Mouse (Mus musculus) activated CD4-positive, CD25-positive, alpha-beta regulatory T cell (primary cell): ENCODE data around the gene Zfp780b. TPM values are rescaled to one million over a fixed set of nuclear protein-coding genes. Genes with fewer than 3 reads are reported as not detected.

ENCODE experiments used
- polyA plus RNA-seq, 2 experiments: library from polyadenylated mRNA; unstranded; fragments of 100-300 nt; shearing (Covaris generic); gene quantifications; one replicate each; pipeline ENCODE4 v1.2.1; 2017

The Zfp780b gene
- 10 to 100 TPM in 1 of 2 experiments, 1 to 10 TPM in 1; 9.6 to 11.9 TPM for polyA plus RNA-seq

DNA sequence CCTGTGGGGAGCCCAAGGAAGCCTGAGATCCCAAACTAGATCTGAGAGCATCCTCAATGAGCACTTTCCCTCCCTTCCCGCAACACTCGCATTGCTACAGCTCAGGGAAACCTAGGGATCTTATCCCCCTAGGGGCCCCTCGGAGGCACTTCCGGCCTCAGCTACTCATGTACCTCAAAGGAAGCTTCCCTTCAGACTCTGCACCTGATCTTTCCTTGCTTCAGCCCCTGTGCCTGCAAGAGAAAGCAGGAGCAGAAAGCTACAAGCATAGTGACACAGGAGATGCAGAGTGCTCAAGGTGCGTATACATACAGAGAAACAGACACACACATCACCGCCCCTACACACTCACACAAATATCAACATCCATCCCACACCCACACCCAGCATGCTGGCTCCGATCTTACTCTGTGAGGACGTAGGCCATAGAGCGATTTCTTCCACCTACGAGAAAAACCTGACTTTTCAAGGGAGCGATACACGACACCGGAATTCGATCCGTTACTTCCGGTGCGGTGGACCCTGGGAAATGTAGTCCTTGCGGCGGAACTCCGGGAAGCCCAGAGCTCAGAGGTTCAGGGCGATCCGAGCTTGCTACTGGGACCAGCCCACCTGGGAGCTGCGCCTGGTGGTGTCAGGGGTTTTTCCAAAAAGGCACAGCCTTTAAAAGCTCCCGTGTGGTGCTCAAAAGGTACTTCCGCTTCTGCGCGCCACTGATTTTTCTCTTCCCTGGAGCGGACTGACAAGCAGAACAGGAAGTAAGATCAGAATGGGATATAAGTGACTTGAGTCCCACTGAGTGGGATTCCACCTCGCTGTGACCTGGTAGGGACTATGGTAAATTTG, at the start of gene Zfp780b:
TSS of gene Zfp780b (minus strand) at position 489 of the 846 bp plus-strand sequence.

DNA sequence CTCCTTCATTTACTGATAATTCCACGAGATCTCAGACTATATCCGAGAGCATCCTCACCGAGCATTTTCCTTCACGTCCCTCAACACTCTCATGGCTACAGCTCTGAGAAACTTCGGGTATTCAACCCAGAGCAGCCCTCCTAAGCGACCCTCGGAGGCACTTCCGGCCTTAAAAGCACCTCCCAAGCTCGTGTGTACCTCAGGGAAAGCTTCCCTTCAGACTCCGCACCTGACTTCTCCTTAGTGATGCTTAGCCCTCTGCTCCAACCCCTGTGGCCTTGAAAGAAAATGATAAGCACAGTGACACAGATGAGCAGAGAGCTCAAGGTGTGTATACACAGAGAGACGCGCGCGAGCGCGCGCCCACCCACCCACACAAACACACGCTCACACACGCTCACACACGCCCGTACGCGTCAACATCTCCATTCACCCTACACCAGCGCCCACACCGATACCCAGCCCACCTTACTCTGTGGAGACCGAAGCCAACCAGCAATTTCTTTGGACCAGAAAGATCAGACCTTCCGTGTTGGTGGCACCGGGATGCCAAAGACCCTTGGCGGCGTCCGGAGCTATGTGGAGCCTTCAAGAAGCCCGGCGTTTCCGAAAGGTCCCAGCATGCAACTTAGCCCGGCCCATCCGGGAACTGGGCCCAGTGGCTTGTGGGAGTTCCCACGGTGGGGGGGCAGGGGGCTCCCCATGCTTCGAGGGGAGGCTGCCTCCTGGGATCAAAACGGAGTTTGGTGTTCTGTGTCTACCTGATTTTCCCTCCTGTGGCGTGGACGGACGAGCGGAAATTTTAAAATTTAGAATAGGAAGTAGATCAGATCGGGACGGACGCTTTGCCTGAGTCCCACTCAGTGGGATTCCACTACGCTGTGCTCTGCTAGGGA, 34.8 kb upstream of the Zfp780b start, which contains the start of gene Zfp850:
TSS of gene Zfp850 (minus strand) at position 567 of the 896 bp plus-strand sequence.

DNA sequence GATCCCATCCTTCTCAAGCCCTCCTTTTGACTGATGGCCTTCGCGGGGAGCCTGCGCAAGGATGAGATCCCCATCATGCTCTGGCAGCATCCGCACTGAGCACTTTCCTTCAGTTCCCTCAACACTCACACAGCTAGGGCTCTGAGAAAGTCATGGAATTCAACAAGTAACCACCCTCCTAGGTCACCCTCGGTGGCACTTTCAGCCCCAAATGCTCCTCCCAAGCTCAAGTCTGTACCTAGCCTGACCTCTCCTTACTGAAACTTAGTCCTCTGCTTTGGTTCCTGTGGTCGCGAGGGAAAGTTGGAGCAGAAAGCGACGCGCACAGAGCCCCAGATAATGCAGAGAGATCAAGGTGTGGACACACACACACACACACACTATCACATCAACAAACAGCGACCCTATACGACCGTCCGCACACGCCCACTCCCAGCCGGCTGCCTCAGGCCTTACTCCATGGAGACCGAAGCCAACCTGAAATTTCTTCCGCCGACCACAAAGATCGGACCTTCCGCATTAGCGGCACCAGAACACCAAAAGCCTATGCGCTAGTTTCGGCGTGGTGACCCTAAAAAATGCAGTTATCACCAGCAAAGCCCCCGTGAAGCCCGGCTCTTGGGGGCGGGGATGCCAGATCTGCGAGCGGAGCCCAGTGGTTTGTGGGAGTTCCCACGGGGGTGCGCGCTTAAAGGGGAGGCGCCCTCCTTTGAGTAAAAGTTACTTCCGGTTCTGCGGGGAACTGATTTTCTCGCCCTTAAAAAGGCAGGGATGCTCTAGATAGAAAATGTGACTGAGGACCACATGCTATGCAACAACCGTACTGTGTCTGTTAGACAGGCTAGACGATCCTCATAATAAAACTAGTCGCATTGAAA, 49.9 kb downstream of the Zfp780b start, which contains the start of gene Zfp974:
TSS of gene Zfp974 (minus strand) at position 643 of the 878 bp plus-strand sequence.

Other genes starting within 250 kb of the Zfp780b start
- gene Zfp60, start 247.8 kb downstream of the Zfp780b start, polyA plus RNA-seq = 10 to 100 TPM in 1 of 2 experiments, 1 to 10 TPM in 1; 9.8 to 13.4 TPM
- gene Zfp626, start 172.0 kb downstream of the Zfp780b start, polyA plus RNA-seq = 1 to 10 TPM; 2.7 to 3.4 TPM
- 1 to 10 TPM; 5.1 to 6.4 TPM for gene Zfp59, start 140.6 kb downstream of the Zfp780b start, polyA plus RNA-seq
- 10 to 100 TPM in 1 of 2 experiments, 1 to 10 TPM in 1; 8.7 to 10.5 TPM for gene Zfp607a, start 121.6 kb downstream of the Zfp780b start, polyA plus RNA-seq
- gene Zfp974, start 49.7 kb downstream of the Zfp780b start, polyA plus RNA-seq = 1 to 10 TPM; 3.7 to 9.5 TPM
- 1 to 10 TPM; 5.8 to 5.9 TPM for gene Zfp850, start 34.9 kb upstream of the Zfp780b start, polyA plus RNA-seq
- gene Psmc4, start 70.9 kb upstream of the Zfp780b start, polyA plus RNA-seq = 100 to 1,000 TPM; 194 to 235 TPM
- gene Fcgbp, start 92.1 kb upstream of the Zfp780b start, polyA plus RNA-seq = under 1 TPM in 1 of 2 experiments, not detected in 1; 0.45 TPM
- under 1 TPM in 1 of 2 experiments, not detected in 1; 0.15 TPM for gene 9530053A07Rik, start 150.3 kb upstream of the Zfp780b start, polyA plus RNA-seq
- 100 to 1,000 TPM; 119 to 130 TPM for gene Fbl, start 190.5 kb upstream of the Zfp780b start, polyA plus RNA-seq
- gene Dyrk1b, start 200.3 kb upstream of the Zfp780b start, polyA plus RNA-seq = 10 to 100 TPM in 1 of 2 experiments, 1 to 10 TPM in 1; 8.7 to 14.0 TPM